1 mouse cellular context compared by ENCODE assay signal in genomic region chr9:108481520-108482210, GRCm38 (mm10).
TF ChIP-seq lines count a peak whose summit lies in the region.

No protein-coding gene starts in this region.

TF ChIP-seq in myocyte, 11 proteins besides CTCF, POLR2A, EP300 and RAD21:
- no peak for TF ChIP-seq TCF12 (IDR thresholded peaks at IDR 0.05; ENCODE audit: insufficient read depth, poor library complexity, severe bottlenecking)
- TF ChIP-seq REST (IDR thresholded peaks at IDR 0.05; ENCODE audit: insufficient read depth, insufficient read length) = no peak
- no peak for TF ChIP-seq TCF3 (IDR thresholded peaks at IDR 0.05; ENCODE audit: insufficient read length, low read depth)
- no peak for TF ChIP-seq MYOG (IDR thresholded peaks at IDR 0.05; ENCODE audit: control insufficient read depth in 1 of 3, insufficient read depth in 1 of 3, insufficient read length in 2 of 3, low read depth in 2 of 3)
- TF ChIP-seq MAX (IDR thresholded peaks at IDR 0.05; ENCODE audit: low read depth) = no peak
- TF ChIP-seq MYOD1 (IDR thresholded peaks at IDR 0.05; ENCODE audit: control insufficient read depth in 1 of 3, insufficient read length in 2 of 3, low read depth in 2 of 3) = no peak
- no peak for TF ChIP-seq POLR2AphosphoS2 (IDR thresholded peaks at IDR 0.05; ENCODE audit: insufficient read length, low read depth)
